Mouse (Mus musculus) embryonic facial prominence, embryonic 13.5 days (tissue): ENCODE data around the gene Slc30a6. TPM values are rescaled to one million over a fixed set of nuclear protein-coding genes. Genes with fewer than 3 reads are reported as not detected.

ENCODE experiments used
- ATAC-seq: fragments of 200-750 bp; cut with Nextera tagmentation; 2 replicates; pipeline ENCODE4 v1.8.0; 2017; ENCODE audit warnings: low read depth; ENCODE audit not compliant: insufficient number of reproducible peaks, insufficient read depth, low FRiP score, low TSS enrichment
- H3K27ac ChIP-seq: fragments of 300-500 bp; sonication (generic); 2 replicates; pipeline ENCODE4 v1.5.1; 2015; ENCODE audit warnings: moderate library complexity, mild to moderate bottlenecking, inconsistent platforms
- H3K27me3 ChIP-seq: fragments of 300-500 bp; sonication (generic); 2 replicates; pipeline ENCODE4 v1.6.1; 2015; ENCODE audit warnings: mild to moderate bottlenecking, inconsistent platforms
- H3K36me3 ChIP-seq: fragments of 300-500 bp; sonication (generic); 2 replicates; pipeline ENCODE4 v1.6.1; 2015; ENCODE audit warnings: mild to moderate bottlenecking, inconsistent platforms
- H3K4me1 ChIP-seq: fragments of 300-500 bp; sonication (generic); 2 replicates; pipeline ENCODE4 v1.6.1; 2015; ENCODE audit warnings: inconsistent platforms
- H3K4me2 ChIP-seq: fragments of 300-500 bp; sonication (generic); 2 replicates; pipeline ENCODE4 v1.6.1; 2015; ENCODE audit warnings: moderate library complexity, mild to moderate bottlenecking, inconsistent platforms
- H3K4me3 ChIP-seq: fragments of 300-500 bp; sonication (generic); 2 replicates; pipeline ENCODE4 v1.5.1; 2015; ENCODE audit warnings: mild to moderate bottlenecking, inconsistent platforms
- H3K9ac ChIP-seq: fragments of 300-500 bp; sonication (generic); 2 replicates; pipeline ENCODE4 v1.6.1; 2015; ENCODE audit warnings: mild to moderate bottlenecking, inconsistent platforms
- H3K9me3 ChIP-seq: fragments of 300-500 bp; sonication (generic); 2 replicates; pipeline ENCODE4 v1.6.1; 2016; ENCODE audit warnings: inconsistent platforms
- WGBS: fragments of 180-500 bp; shearing (Covaris S2); methylation state at CpG from one replicate; pipeline ENCODE4 v1.1.7; 2015; ENCODE audit warnings: mixed read lengths; 5-methylcytosine and 5-hydroxymethylcytosine counted together
- polyA plus RNA-seq: library from polyadenylated mRNA; unstranded; fragments of >200 nt; fragmentation: Nextera tagmentation; extraction: Ambion mirVana; gene quantifications from 2 replicates; pipeline ENCODE4 v1.2.1, GENCODE M21; 2015

Gene Slc30a6
- 38.4 and 42.8 TPM in 2 replicates for polyA plus RNA-seq

- H3K4me2 ChIP-seq = peak within 1 kb of the TSS; percentile 68
- peak; percentile 99 for ATAC-seq
- H3K9me3 ChIP-seq = no peaks in the 10 kb centered on the region
- peak within 1 kb of the TSS; percentile 96 for H3K9ac ChIP-seq
- WGBS = under 1% methylated on average over 41 of the region's 41 CpGs
- peak within 1 kb of the TSS; percentile 92 for H3K27ac ChIP-seq
- H3K36me3 ChIP-seq = no peaks in the 10 kb centered on the region
- H3K27me3 ChIP-seq = no peaks in the 10 kb centered on the region
- peak within 1 kb of the TSS; percentile 93 for H3K4me3 ChIP-seq
- peaks cover 9% of the 10 kb centered on the region for H3K4me1 ChIP-seq
Observed at GRCm38 (mm10) chr17:74395383-74396065, at the start of gene Slc30a6. TSS of gene Slc30a6 (plus strand) at chr17:74395608.

- no peak overlapping the region for H3K4me3 ChIP-seq
- H3K36me3 ChIP-seq = peaks cover 60% of the 10 kb centered on the region
- no peaks in the 10 kb centered on the region for H3K27me3 ChIP-seq
- 76% methylated on average over 1 of the region's 1 CpGs for WGBS
- ATAC-seq = no peak
- H3K9me3 ChIP-seq = no peaks in the 10 kb centered on the region
- H3K4me2 ChIP-seq = no peak overlapping the region
- H3K9ac ChIP-seq = no peak overlapping the region
- no peak overlapping the region for H3K27ac ChIP-seq
- H3K4me1 ChIP-seq = no peaks in the 10 kb centered on the region
Observed at GRCm38 (mm10) chr17:74363592-74363991, 31.8 kb upstream of the Slc30a6 start.

GRCm38 (mm10) chr17:74376916-74377315, 18.5 kb upstream of the Slc30a6 start:
- no peaks in the 10 kb centered on the region for H3K27me3 ChIP-seq
- H3K9ac ChIP-seq = no peak overlapping the region
- H3K4me1 ChIP-seq = no peaks in the 10 kb centered on the region
- no peak overlapping the region for H3K4me2 ChIP-seq
- ATAC-seq = no peak
- no peak overlapping the region for H3K4me3 ChIP-seq
- no peak overlapping the region for H3K27ac ChIP-seq
- 92% methylated on average over 1 of the region's 1 CpGs for WGBS
- H3K36me3 ChIP-seq = peaks cover 72% of the 10 kb centered on the region
- H3K9me3 ChIP-seq = no peaks in the 10 kb centered on the region

GRCm38 (mm10) chr17:74386657-74387056, 8.8 kb upstream of the Slc30a6 start:
- Histone ChIP-seq H3K9ac (no peak overlapping the region), H3K4me3 (no peak overlapping the region), H3K27ac (no peak overlapping the region), H3K36me3 (peaks cover 66% of the 10 kb centered on the region), H3K4me2 (no peak overlapping the region), H3K9me3 (no peaks in the 10 kb centered on the region), H3K4me1 (no peaks in the 10 kb centered on the region), H3K27me3 (no peaks in the 10 kb centered on the region)
- no peak for ATAC-seq

- no peak for ATAC-seq
- H3K4me3 ChIP-seq = no peak overlapping the region
- no peak overlapping the region for H3K27ac ChIP-seq
- H3K27me3 ChIP-seq = no peaks in the 10 kb centered on the region
- H3K4me1 ChIP-seq = no peaks in the 10 kb centered on the region
- no peak overlapping the region for H3K9ac ChIP-seq
- no peaks in the 10 kb centered on the region for H3K9me3 ChIP-seq
- peaks cover 36% of the 10 kb centered on the region for H3K36me3 ChIP-seq
- H3K4me2 ChIP-seq = no peak overlapping the region
- 82% methylated on average over 3 of the region's 3 CpGs for WGBS
Observed at GRCm38 (mm10) chr17:74389847-74390246, 5.6 kb upstream of the Slc30a6 start.

- H3K27me3 ChIP-seq = no peaks in the 10 kb centered on the region
- H3K9ac ChIP-seq = no peak overlapping the region
- no peaks in the 10 kb centered on the region for H3K9me3 ChIP-seq
- H3K36me3 ChIP-seq = no peaks in the 10 kb centered on the region
- WGBS = 80% methylated on average over 2 of the region's 2 CpGs
- H3K4me3 ChIP-seq = no peak overlapping the region
- no peak overlapping the region for H3K27ac ChIP-seq
- ATAC-seq = no peak
- peak overlapping the region; percentile 68 for H3K4me2 ChIP-seq
- peaks cover 9% of the 10 kb centered on the region for H3K4me1 ChIP-seq
Observed at GRCm38 (mm10) chr17:74394381-74394780, 1.0 kb upstream of the Slc30a6 start.

- 31% methylated on average over 16 of the region's 16 CpGs for WGBS
- Histone ChIP-seq H3K9ac (peak overlapping the region; percentile 96), H3K36me3 (no peaks in the 10 kb centered on the region), H3K4me1 (peaks cover 9% of the 10 kb centered on the region), H3K27ac (peak overlapping the region; percentile 39; the same call in 1 of the 2 replicates), H3K27me3 (no peaks in the 10 kb centered on the region), H3K4me3 (peak overlapping the region; percentile 93), H3K4me2 (peak overlapping the region; percentile 68), H3K9me3 (no peaks in the 10 kb centered on the region)
- no peak for ATAC-seq
Observed at GRCm38 (mm10) chr17:74394855-74395254, 553 bp upstream of the Slc30a6 start.

- peak overlapping the region; percentile 96 for H3K9ac ChIP-seq
- ATAC-seq = no peak
- peaks cover 9% of the 10 kb centered on the region for H3K4me1 ChIP-seq
- H3K27me3 ChIP-seq = no peaks in the 10 kb centered on the region
- H3K9me3 ChIP-seq = no peaks in the 10 kb centered on the region
- WGBS = 64% methylated on average over 4 of the region's 4 CpGs
- peak overlapping the region; percentile 68 for H3K4me2 ChIP-seq
- H3K27ac ChIP-seq = no peak overlapping the region
- peak overlapping the region; percentile 93 for H3K4me3 ChIP-seq
- peaks cover under 1% of the 10 kb centered on the region for H3K36me3 ChIP-seq
Observed at GRCm38 (mm10) chr17:74396766-74397165, 1.4 kb downstream of the Slc30a6 start.

GRCm38 (mm10) chr17:74397173-74397572, 1.8 kb downstream of the Slc30a6 start:
- H3K36me3 ChIP-seq = peaks cover 5% of the 10 kb centered on the region
- H3K27me3 ChIP-seq = no peaks in the 10 kb centered on the region
- H3K4me1 ChIP-seq = peaks cover 9% of the 10 kb centered on the region
- no peak overlapping the region for H3K4me3 ChIP-seq
- no peak overlapping the region; the same call in 1 of the 2 replicates for H3K9ac ChIP-seq
- 87% methylated on average over 2 of the region's 2 CpGs for WGBS
- no peak overlapping the region for H3K27ac ChIP-seq
- H3K4me2 ChIP-seq = no peak overlapping the region
- ATAC-seq = no peak
- H3K9me3 ChIP-seq = no peaks in the 10 kb centered on the region

- ATAC-seq = no peak
- Histone ChIP-seq H3K9me3 (no peaks in the 10 kb centered on the region), H3K4me1 (no peaks in the 10 kb centered on the region), H3K4me3 (no peak overlapping the region), H3K9ac (no peak overlapping the region), H3K36me3 (peaks cover 53% of the 10 kb centered on the region), H3K27ac (no peak overlapping the region), H3K4me2 (no peak overlapping the region), H3K27me3 (no peaks in the 10 kb centered on the region)
- WGBS = 93% methylated on average over 12 of the region's 12 CpGs
Observed at GRCm38 (mm10) chr17:74402486-74403222, 7.2 kb downstream of the Slc30a6 start.

- no peak overlapping the region for H3K9ac ChIP-seq
- peaks cover 77% of the 10 kb centered on the region for H3K36me3 ChIP-seq
- WGBS = 87% methylated on average over 8 of the region's 8 CpGs
- H3K27ac ChIP-seq = no peak overlapping the region
- no peaks in the 10 kb centered on the region for H3K9me3 ChIP-seq
- no peaks in the 10 kb centered on the region for H3K4me1 ChIP-seq
- H3K4me2 ChIP-seq = no peak overlapping the region
- no peak for ATAC-seq
- no peak overlapping the region for H3K4me3 ChIP-seq
- no peaks in the 10 kb centered on the region for H3K27me3 ChIP-seq
Observed at GRCm38 (mm10) chr17:74406487-74406886, 11.1 kb downstream of the Slc30a6 start.

GRCm38 (mm10) chr17:74409722-74410121, 14.3 kb downstream of the Slc30a6 start:
- H3K4me3 ChIP-seq = no peak overlapping the region
- no peak overlapping the region for H3K27ac ChIP-seq
- H3K27me3 ChIP-seq = no peaks in the 10 kb centered on the region
- no peak for ATAC-seq
- no peak overlapping the region for H3K4me2 ChIP-seq
- WGBS = 68% methylated on average over 4 of the region's 4 CpGs
- no peaks in the 10 kb centered on the region for H3K9me3 ChIP-seq
- no peaks in the 10 kb centered on the region for H3K4me1 ChIP-seq
- H3K9ac ChIP-seq = no peak overlapping the region
- peaks cover 79% of the 10 kb centered on the region for H3K36me3 ChIP-seq
